Mouse (Mus musculus) lung, adult 2 months (tissue): Measurements from ENCODE around the gene Pdcl3. TPM values are rescaled to one million over a fixed set of nuclear protein-coding genes. Genes with fewer than 3 reads are reported as not detected.
"Not testable (repeated sequence)": the region's sequence is repeated elsewhere in the genome, so short reads cannot be mapped to it uniquely, and the experiment has no call there.

Experiments
- DNase-seq: peaks from one replicate; pipeline ENCODE4 v3.0.0; 2022
- H3K4me1 ChIP-seq: fragments of 200-500 bp; 2 replicates; pipeline ENCODE4 v1.6.1; 2011; ENCODE audit warnings: low read length; ENCODE audit not compliant: control insufficient read depth, insufficient read depth
- H3K4me3 ChIP-seq: fragments of 200-500 bp; replicated peaks from 2 replicates; pipeline ENCODE3; 2011; ENCODE audit warnings: low read depth, mild to moderate bottlenecking, control low read depth, low read length; ENCODE audit errors: extremely low read depth
- CTCF ChIP-seq: fragments of 200-500 bp; IDR thresholded peaks from 2 replicates; pipeline ENCODE4 v1.5.1; 2011; ENCODE audit warnings: mild to moderate bottlenecking, low read length, control low read depth; ENCODE audit not compliant: insufficient read depth
- POLR2A ChIP-seq: fragments of 200-500 bp; IDR thresholded peaks from 2 replicates; pipeline ENCODE4 v1.6.1; 2011; ENCODE audit warnings: low read depth, mild to moderate bottlenecking, control low read depth, low read length, borderline replicate concordance; ENCODE audit errors: extremely low read depth
- WGBS: fragments of 180-500 bp; shearing (Covaris S2); methylation state at CpG from one replicate; pipeline ENCODE4 v1.1.7; 2018; 5-methylcytosine and 5-hydroxymethylcytosine counted together
- polyA plus RNA-seq: library from polyadenylated mRNA; depleted of rRNA; stranded (reverse); fragments of >200 nt; gene quantifications from 2 replicates; pipeline ENCODE4 v1.2.3, GENCODE M21; 2012; rRNA removed

Gene Pdcl3
- polyA plus RNA-seq, 1 experiment = 44.5 TPM

GRCm38 (mm10) chr1:39013843-39014242 is 28.4 kb downstream of the Pdcl3 start:
- TF ChIP-seq CTCF = no peak
- TF ChIP-seq POLR2A = no peak
- DNase-seq = no peak
- WGBS = 86% methylated on average over 6 of the region's 6 CpGs
- no peak overlapping the region for H3K4me3 ChIP-seq
- no peaks in the 10 kb centered on the region for H3K4me1 ChIP-seq

DNA sequence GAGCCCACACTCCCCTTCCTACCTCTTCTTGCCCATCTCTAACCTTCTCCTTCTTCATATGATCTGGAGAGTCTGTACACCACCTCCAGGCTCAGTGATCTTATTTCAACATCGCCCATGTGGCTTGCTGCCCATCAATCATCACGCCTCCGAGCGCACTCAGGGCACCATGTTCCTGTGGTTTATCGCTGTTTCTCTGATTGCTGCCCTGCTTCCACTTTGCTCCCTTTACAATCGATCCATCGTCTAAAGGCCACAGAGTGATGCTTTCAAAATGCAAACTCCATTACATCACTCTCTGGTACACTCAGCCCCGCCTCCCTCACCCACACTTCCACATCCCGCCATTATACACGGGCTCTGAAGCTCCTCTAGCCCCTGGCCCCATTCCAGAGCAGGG is 30.1 kb downstream of the Pdcl3 start:
- no peaks in the 10 kb centered on the region for H3K4me1 ChIP-seq
- TF ChIP-seq CTCF (no peak), POLR2A (no peak)
- H3K4me3 ChIP-seq = no peak overlapping the region
- WGBS = 75% methylated on average over 10 of the region's 10 CpGs
- no peak for DNase-seq

DNA sequence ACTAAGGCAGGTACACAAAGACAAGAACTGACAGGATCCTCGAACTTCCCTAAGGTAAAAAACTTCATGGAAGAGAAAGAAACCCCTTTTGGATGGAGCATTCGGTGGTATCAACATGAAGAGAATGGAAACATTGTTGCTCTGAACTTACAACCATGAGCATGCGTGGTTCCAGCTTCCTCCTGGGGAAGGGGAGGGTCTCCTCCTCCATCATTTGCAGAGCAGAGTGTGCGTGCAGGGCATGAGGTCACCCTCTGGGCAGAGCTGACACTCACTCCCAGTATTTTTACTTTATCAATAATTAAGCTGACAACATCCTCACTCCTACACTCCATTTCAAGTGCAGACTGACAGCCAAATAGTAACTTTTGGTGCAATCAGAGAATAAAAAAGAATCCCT is 32.5 kb downstream of the Pdcl3 start:
- no peak overlapping the region for H3K4me3 ChIP-seq
- 72% methylated on average over 4 of the region's 4 CpGs for WGBS
- no peaks in the 10 kb centered on the region for H3K4me1 ChIP-seq
- no peak for DNase-seq
- no peak for TF ChIP-seq POLR2A
- no peak for TF ChIP-seq CTCF

- no peak for TF ChIP-seq POLR2A
- TF ChIP-seq CTCF = no peak
- Histone ChIP-seq H3K4me1 (no peaks in the 10 kb centered on the region), H3K4me3 (no peak overlapping the region)
- 27% methylated on average over 7 of the region's 7 CpGs for WGBS
- peak; percentile 10 for DNase-seq
These were observed 39.7 kb downstream of the Pdcl3 start for GRCm38 (mm10) chr1:39025142-39025541.

- WGBS = 89% methylated on average over 1 of the region's 1 CpGs
- TF ChIP-seq POLR2A = no peak
- TF ChIP-seq CTCF = no peak
- H3K4me3 ChIP-seq = no peak overlapping the region
- no peaks in the 10 kb centered on the region for H3K4me1 ChIP-seq
- no peak for DNase-seq
These were observed 40.4 kb downstream of the Pdcl3 start for GRCm38 (mm10) chr1:39025840-39026239.

DNA sequence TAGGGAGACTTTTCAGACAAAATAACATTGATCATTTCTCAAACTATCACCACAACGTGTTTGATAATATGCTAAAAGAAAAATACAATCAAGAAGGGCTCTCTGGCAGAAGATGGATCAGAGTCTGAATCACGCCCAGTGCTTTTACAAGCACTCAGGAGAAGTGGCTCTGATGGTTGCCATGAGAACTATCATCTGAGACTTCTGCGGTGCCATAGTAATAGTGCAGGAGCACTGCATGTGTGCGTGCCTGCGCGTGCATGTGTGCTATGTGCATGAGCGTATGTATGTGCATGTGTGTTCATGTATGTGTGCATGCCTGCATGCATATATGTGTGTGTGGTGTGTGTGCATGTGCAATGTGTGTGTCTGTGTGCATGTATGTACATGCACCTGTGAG is 43.8 kb downstream of the Pdcl3 start:
- DNase-seq = no peak
- WGBS = 57% methylated on average over 7 of the region's 7 CpGs
- Histone ChIP-seq H3K4me3 (no peak overlapping the region), H3K4me1 (no peaks in the 10 kb centered on the region)
- TF ChIP-seq CTCF (no peak), POLR2A (no peak)

DNA sequence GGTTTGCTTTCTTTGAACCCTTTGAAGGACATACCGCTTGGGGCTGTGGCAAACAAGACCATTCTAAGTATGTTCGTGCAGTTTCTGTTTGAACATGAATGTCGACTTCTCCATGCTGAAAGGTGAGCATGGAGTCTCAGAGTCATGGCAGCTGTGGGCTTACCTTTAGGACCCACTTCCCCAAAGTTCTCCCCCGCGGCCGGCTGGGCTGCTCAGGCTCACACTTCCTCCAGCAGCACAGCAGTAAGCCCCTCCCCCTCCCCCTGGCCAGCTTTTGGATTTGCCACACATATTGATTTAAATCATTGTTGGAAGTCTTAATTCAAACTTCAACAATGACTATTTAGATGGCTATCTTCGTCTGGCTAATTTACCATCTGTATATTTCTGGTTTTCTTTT is 44.7 kb downstream of the Pdcl3 start:
- no peak overlapping the region for H3K4me3 ChIP-seq
- no peaks in the 10 kb centered on the region for H3K4me1 ChIP-seq
- 11% methylated on average over 7 of the region's 7 CpGs for whole genome bisulfite sequencing

DNA sequence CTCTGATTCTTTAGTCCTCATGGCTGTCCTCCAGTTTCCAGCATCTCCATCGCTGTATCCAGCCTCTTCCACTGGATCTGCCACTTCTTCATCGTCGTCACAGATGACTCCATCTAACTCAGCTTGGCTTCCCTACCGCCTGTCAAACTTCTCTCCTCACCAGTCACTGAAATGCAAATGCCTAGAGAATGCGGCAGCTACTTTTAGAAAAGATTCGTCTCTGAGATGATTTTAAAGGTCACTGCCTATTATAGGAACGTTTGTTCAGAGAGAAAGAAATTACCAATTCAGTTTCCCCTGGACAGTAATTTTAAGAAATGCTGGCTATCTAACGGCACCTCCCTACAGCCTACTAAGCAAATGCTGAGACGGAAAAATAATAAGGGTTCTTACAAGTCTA is 50.4 kb downstream of the Pdcl3 start:
- no peak for DNase-seq
- 85% methylated on average over 9 of the region's 9 CpGs for WGBS
- TF ChIP-seq CTCF = no peak
- Histone ChIP-seq H3K4me3 (no peak overlapping the region), H3K4me1 (no peaks in the 10 kb centered on the region)

More for the DNA sequence above, 44.7 kb downstream of the Pdcl3 start:
- DNase-seq = no peak
- no peak for TF ChIP-seq POLR2A
- no peak for TF ChIP-seq CTCF

DNA sequence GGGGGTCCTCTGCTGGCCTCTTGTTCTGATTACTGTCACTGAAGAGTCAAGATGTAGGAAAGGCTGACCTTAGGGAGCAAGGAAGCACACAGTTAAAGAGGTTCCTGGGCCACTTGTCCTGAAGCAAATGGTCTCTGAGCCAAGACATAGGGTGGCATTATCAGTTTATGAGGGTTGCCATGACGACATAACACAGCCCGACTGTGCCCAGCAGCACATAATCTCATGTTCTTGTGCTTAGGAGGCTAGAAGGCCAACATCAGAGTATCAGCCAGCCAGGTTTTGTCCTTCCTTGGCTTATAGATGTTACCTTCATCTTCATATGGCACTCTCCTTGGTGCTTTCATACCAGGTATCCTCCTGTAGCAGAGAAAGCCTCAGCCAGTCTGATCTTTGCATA is 56.8 kb downstream of the Pdcl3 start:
- TF ChIP-seq CTCF (no peak), POLR2A (no peak)
- no peaks in the 10 kb centered on the region for H3K4me1 ChIP-seq
- WGBS = 27% methylated on average over 2 of the region's 2 CpGs
- no peak for DNase-seq
- no peak overlapping the region for H3K4me3 ChIP-seq

- WGBS = 85% methylated on average over 1 of the region's 1 CpGs
- not testable (repeated sequence) for H3K4me3 ChIP-seq, H3K4me1 ChIP-seq, DNase-seq
These were observed 59.0 kb downstream of the Pdcl3 start for GRCm38 (mm10) chr1:39044442-39044841.

DNA sequence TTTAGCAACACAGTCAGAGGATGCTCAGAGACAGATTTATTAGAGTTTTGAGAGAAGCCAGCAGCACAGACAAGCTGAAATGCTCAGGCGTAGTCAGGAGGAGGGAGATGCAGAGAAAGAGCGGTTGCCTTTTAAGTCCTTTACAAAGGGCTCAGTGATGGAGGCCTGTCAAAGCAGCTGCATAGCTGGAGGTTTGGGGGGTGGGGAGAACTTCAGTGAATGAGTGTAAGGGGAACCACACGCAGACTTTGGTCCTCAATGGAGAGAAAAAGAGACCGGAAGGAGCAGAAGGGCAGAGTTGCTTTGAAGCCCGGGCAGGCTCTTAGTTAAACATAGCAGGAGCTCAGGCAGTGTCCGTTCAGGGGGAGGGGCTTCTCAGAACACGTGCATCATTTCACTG is 61.3 kb downstream of the Pdcl3 start:
- H3K4me3 ChIP-seq = no peak overlapping the region
- DNase-seq = no peak
- no peaks in the 10 kb centered on the region for H3K4me1 ChIP-seq
- TF ChIP-seq CTCF = no peak
- TF ChIP-seq POLR2A = no peak
- WGBS = 36% methylated on average over 7 of the region's 7 CpGs

Other genes with a start within 250 kb of the Pdcl3 start
- gene Lonrf2, start 148.9 kb upstream of the Pdcl3 start, polyA plus RNA-seq = 0.20 and 0.21 TPM in 2 replicates
- gene Chst10, start 87.4 kb upstream of the Pdcl3 start, polyA plus RNA-seq = 0.23 and 0.32 TPM in 2 replicates
- gene Nms, start 46.5 kb upstream of the Pdcl3 start, polyA plus RNA-seq = not detected in 2 replicates
- gene Npas2, start 208.1 kb downstream of the Pdcl3 start, polyA plus RNA-seq = 4.0 and 9.6 TPM in 2 replicates